Mouse (Mus musculus) liver, adult 2 months (tissue): Measurements from ENCODE around the gene Spint1.

Experiments
- CTCF ChIP-seq: fragments of 200-500 bp; IDR thresholded peaks from 2 replicates; pipeline ENCODE4 v1.5.1; 2011; ENCODE audit warnings: low read depth, low read length, control low read depth
- POLR2A ChIP-seq: fragments of 200-500 bp; IDR thresholded peaks from 2 replicates; pipeline ENCODE4 v1.6.1; 2011; ENCODE audit warnings: low read length, control low read depth; ENCODE audit not compliant: insufficient read depth; ENCODE audit errors: extremely low read depth

DNA sequence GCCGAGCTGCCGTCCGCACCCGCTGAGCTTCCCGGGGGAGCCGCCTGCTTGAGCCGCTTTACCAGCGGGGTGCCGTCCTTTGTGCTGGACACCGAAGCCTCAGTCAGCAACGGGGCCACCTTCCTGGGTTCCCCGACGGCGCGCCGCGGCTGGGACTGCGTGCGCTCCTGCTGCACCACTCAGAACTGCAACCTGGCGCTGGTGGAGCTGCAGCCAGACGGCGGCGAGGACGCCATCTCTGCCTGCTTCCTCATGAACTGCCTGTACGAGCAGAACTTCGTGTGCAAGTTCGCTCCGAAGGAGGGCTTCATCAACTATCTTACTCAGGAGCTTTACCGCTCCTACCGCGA is 684 bp downstream of the Spint1 start:
- TF ChIP-seq POLR2A (no peak), CTCF (no peak)
